Mouse (Mus musculus) small intestine, adult 2 months (tissue): ENCODE data around the gene Ppp2r5e.

ENCODE experiments used
- CTCF ChIP-seq: fragments of 200-500 bp; IDR thresholded peaks from 2 replicates; pipeline ENCODE4 v1.5.1; 2012; ENCODE audit warnings: low read depth, mild to moderate bottlenecking, control low read depth, inconsistent platforms, low read length, moderate library complexity, mixed read lengths; ENCODE audit not compliant: insufficient replicate concordance, insufficient read length; ENCODE audit errors: extremely low read depth
- POLR2A ChIP-seq: fragments of 200-500 bp; IDR thresholded peaks from 2 replicates; pipeline ENCODE4 v1.6.1; 2012; ENCODE audit warnings: low read depth, mild to moderate bottlenecking, control low read depth, inconsistent platforms, low read length, moderate library complexity

DNA sequence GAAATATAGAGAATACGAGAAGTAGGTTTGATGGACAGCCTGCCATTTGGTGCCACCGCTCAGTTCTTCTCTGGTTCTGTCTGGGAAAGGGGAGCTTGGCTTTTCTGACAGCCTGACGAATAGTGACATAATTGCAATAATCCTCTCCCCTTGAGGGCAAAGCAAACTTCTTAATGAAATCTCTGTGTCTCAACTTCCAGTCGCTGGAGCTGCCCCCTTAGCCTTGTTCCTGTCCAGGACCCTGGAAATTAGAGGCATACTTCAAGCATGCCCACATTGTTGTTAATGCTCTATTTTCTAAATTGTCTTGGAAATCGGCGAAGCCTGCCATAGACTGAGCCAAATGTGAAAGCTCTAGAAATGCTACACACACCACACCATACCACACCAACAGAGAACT lies 167.3 kb downstream of the Ppp2r5e start:
- no peak for TF ChIP-seq CTCF
- TF ChIP-seq POLR2A = no peak
